Mouse (Mus musculus) kidney, postnatal 14 days (tissue): ENCODE measurements at regions not wholly inside any gene's neighbourhood (a gene's known extent, or its start where the extent isn't known, plus 50 kb on each side); places are given as distances from the start of the nearest gene placed in this dataset.

Experiments used
- DNase-seq: peaks from one replicate; pipeline ENCODE4 v3.0.0; 2022; ENCODE audit warnings: mixed read lengths

GRCm38 (mm10) chr3:7306800-7307199 lies 686.6 kb upstream of the 1700008P02Rik start:
- no peak for DNase-seq

GRCm38 (mm10) chr3:7298511-7298910 lies 678.3 kb upstream of the 1700008P02Rik start:
- no peak for DNase-seq

GRCm38 (mm10) chr3:7291026-7291425 lies 670.8 kb upstream of the 1700008P02Rik start:
- no peak for DNase-seq

GRCm38 (mm10) chr3:7257591-7257990 lies 637.3 kb upstream of the 1700008P02Rik start:
- no peak for DNase-seq

- DNase-seq = no peak
Observed at GRCm38 (mm10) chr3:7248337-7248736, 628.1 kb upstream of the 1700008P02Rik start.

- no peak for DNase-seq
Observed at GRCm38 (mm10) chr3:7229769-7230168, 609.5 kb upstream of the 1700008P02Rik start.

- DNase-seq = peak; percentile 51
Observed at GRCm38 (mm10) chr3:7188531-7188930, 568.3 kb upstream of the 1700008P02Rik start.

GRCm38 (mm10) chr3:7166596-7166995 lies 546.4 kb upstream of the 1700008P02Rik start:
- no peak for DNase-seq

GRCm38 (mm10) chr3:7138996-7139395 lies 518.8 kb upstream of the 1700008P02Rik start:
- DNase-seq = no peak

GRCm38 (mm10) chr3:7134714-7135113 lies 514.5 kb upstream of the 1700008P02Rik start:
- no peak for DNase-seq
